Mouse (Mus musculus): ENCODE measurements around the gene Phospho2. TPM values are rescaled to one million over a fixed set of nuclear protein-coding genes. Genes with fewer than 3 reads are reported as not detected.

The Phospho2 gene
- 107 TPM for polyA plus RNA-seq (2014; fragmentation: Illumina TruSeq; extraction: RNeasy Lipid Tissue Mini Kit (QIAGEN cat#74804); ENCODE audit: low read depth, low replicate concordance)

DNA sequence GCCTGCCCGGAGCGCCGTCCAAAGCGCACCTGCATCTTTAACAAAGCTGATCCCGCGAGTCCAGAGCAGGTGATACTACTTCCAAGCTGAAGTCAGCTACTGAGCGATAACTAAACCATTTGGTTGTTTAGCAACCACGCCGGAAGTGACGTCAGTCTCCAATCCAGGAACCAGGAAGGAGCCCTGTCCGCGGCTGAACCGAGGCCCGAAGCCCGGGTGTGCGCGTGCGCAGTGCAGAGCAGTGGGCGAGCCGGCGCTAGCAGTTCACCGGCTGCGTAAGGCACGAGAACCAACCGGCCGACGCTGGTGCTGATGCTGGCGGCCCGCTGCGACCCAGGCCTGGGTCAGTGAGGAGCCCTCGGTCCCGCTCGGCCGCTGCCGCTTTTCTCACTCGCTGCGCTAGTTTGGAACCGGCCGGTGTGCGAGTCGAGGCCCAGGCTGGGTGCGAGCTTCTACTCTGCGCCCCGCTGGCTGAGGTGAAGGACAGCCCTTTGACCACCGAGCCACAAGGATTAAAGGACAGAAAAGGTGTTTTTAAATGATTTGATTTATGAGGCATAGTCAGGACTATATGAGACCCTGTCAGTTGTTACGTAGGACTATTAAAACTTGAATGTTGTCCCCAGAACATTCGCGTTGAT lies at the start of gene Phospho2, which contains the start of gene Ccdc173:
Phospho2 (plus strand) TSS at position 195 of the 641 bp plus-strand sequence.
Ccdc173 (minus strand) TSS at position 147 of the 641 bp plus-strand sequence.

DNA sequence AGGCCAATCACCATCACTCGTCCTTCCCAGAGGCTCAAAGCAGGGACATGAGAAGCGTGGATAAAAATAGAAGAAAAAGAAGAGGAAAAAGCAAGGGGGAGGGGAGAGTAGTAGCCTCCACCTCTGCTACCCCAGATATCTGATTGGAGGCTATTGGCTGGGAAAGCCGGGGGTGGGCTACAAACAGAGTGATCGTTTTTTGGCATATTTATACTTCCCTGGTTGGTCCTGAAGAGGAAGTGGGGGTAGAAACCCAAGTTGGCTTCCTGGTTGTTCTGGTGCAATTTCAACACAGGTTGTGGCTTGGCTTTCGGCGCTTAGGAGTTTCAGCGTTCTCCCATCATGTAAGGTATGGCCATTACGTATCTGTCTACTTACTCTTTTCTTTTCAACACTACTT lies 32.3 kb downstream of the Phospho2 start, which contains the start of gene Klhl23:
Klhl23 (plus strand) TSS at position 234 of the 400 bp plus-strand sequence.

Other genes with a start within 250 kb of the Phospho2 start
- 0.06 TPM for gene Lrp2, start 203.6 kb upstream of the Phospho2 start, polyA plus RNA-seq (2014; fragmentation: Illumina TruSeq; extraction: RNeasy Lipid Tissue Mini Kit (QIAGEN cat#74804); ENCODE audit: low read depth, low replicate concordance)
- gene Bbs5, start 142.5 kb upstream of the Phospho2 start, polyA plus RNA-seq (2014; fragmentation: Illumina TruSeq; extraction: RNeasy Lipid Tissue Mini Kit (QIAGEN cat#74804); ENCODE audit: low read depth, low replicate concordance), result 36.8 TPM
- 3.6 TPM for gene Klhl41, start 119.5 kb upstream of the Phospho2 start, polyA plus RNA-seq (2014; fragmentation: Illumina TruSeq; extraction: RNeasy Lipid Tissue Mini Kit (QIAGEN cat#74804); ENCODE audit: low read depth, low replicate concordance)
- gene Fastkd1, start 76.1 kb upstream of the Phospho2 start, polyA plus RNA-seq (2014; fragmentation: Illumina TruSeq; extraction: RNeasy Lipid Tissue Mini Kit (QIAGEN cat#74804); ENCODE audit: low read depth, low replicate concordance), result 48.7 TPM
- 241 TPM for gene Ppig, start 67.1 kb upstream of the Phospho2 start, polyA plus RNA-seq (2014; fragmentation: Illumina TruSeq; extraction: RNeasy Lipid Tissue Mini Kit (QIAGEN cat#74804); ENCODE audit: low read depth, low replicate concordance)
- 8.2 TPM for gene Ccdc173, start within 50 bp of the Phospho2 start, polyA plus RNA-seq (2014; fragmentation: Illumina TruSeq; extraction: RNeasy Lipid Tissue Mini Kit (QIAGEN cat#74804); ENCODE audit: low read depth, low replicate concordance)
- 33.4 TPM for gene Klhl23, start 32.3 kb downstream of the Phospho2 start, polyA plus RNA-seq (2014; fragmentation: Illumina TruSeq; extraction: RNeasy Lipid Tissue Mini Kit (QIAGEN cat#74804); ENCODE audit: low read depth, low replicate concordance)
- 1,065 TPM for gene Ssb, start 71.9 kb downstream of the Phospho2 start, polyA plus RNA-seq (2014; fragmentation: Illumina TruSeq; extraction: RNeasy Lipid Tissue Mini Kit (QIAGEN cat#74804); ENCODE audit: low read depth, low replicate concordance)
- gene Mettl5, start 96.0 kb downstream of the Phospho2 start, polyA plus RNA-seq (2014; fragmentation: Illumina TruSeq; extraction: RNeasy Lipid Tissue Mini Kit (QIAGEN cat#74804); ENCODE audit: low read depth, low replicate concordance), result 47.0 TPM
- 164 TPM for gene Ubr3, start 107.6 kb downstream of the Phospho2 start, polyA plus RNA-seq (2014; fragmentation: Illumina TruSeq; extraction: RNeasy Lipid Tissue Mini Kit (QIAGEN cat#74804); ENCODE audit: low read depth, low replicate concordance)
- not detected for gene Myo3b, start 249.5 kb downstream of the Phospho2 start, polyA plus RNA-seq (2014; fragmentation: Illumina TruSeq; extraction: RNeasy Lipid Tissue Mini Kit (QIAGEN cat#74804); ENCODE audit: low read depth, low replicate concordance)

Measured in adrenal gland, adult 10 weeks (tissue).